Mouse (Mus musculus): ENCODE results near the gene Atp4a.
A peak's percentile ranks its signal among the peaks of the same experiment; 100 is the strongest.

Gene Atp4a

DNA sequence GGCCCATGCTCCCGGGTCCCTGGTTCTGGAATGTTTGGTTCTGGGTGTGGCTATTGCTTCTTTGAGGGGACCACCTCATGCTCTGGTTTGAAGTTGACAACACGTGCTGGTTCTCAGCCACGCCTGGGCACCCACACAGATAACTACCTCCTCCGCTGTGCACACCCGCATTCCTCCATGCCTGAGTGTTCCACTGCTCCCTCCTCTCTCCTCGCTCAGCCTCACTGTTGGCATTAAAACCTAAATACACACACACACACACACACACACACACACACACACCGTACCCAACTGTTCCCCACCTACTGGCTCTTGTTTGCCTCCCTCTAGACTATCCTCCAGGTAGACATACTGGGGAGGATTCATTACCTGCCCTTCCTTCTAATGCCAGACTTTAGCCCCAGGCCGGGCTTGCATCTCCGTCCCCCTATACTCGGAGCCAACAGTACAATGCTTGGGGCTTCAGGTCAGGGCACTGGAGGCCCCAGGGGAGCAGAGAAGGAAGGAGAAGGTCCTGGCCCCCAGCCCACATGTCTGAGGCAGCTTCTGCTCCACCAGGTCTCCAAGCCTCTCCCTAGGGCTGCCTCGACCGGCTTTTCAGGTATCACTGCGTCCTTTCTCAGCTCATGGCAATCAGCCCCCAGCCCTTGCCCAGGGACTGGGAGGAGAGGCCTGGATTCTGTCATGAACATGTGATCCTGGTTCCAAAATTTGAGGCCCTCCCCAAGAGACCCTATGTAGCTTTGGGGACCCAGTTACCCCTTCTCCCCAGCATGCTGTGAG is 38.0 kb downstream of the Atp4a start:
- no peaks in the 10 kb centered on the region for H3K36me3 ChIP-seq (ENCODE audit: control insufficient read depth, insufficient read depth, low read length, poor library complexity, severe bottlenecking)
- DNase-seq (ENCODE audit: low read depth, low spot score), result no peak
- no peaks in the 10 kb centered on the region for H3K27me3 ChIP-seq (ENCODE audit: control insufficient read depth, insufficient read depth, low read length, poor library complexity, severe bottlenecking)

DNA sequence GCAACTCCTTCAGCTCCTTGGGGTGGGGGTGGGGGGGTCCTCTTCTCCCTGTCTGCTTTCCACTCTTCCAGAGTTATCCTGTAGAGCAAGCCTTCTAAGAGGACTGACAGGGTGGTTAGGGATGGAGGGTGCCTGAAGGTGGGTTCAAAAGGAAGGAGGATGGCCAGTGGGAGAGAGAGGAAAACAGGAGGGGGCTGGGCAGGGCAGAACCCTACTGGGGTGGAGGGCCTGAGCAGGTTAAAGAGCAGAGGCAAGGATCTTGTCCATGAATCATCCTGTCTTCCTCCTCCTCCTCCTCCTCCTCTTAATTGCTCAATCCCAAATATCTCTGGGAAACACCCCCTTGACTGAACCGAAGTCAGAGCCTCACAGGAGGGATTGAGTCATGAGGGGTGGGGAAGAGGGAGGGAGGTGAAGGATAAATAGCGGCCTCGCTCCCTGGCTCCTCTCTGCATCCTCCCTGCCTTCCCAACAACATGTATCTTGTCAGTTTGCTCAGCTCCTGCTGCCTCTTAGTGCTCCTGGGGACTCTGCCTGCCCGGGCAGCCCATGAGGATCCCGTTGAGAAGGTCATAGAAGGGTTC is 39.2 kb downstream of the Atp4a start, which contains the start of gene Sbsn:
TSS of gene Sbsn (plus strand) at position 386 of the 584 bp plus-strand sequence.
- DNase-seq (ENCODE audit: low read depth, low spot score), result no peak
- no peaks in the 10 kb centered on the region for H3K27me3 ChIP-seq (ENCODE audit: control insufficient read depth, insufficient read depth, low read length, poor library complexity, severe bottlenecking)

DNA sequence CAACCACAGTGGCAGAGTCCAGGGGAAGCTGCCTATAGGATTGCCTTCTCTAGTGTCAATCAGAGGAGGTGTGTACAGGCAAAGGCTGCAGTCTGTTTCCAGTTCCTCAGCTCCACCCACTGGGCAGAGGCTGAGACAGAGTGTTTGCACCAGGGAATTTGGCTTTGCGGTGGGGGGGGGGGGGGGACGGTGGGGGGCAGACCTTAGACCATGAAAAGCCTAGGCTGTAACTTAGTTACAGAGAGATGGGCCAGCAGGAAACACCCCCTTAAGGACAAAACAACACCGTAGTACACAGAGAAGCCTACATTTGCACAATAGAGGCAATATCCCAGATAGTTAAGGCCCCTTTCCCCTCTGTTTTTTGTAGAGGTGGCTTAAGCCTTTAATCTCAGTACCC is 45.0 kb downstream of the Atp4a start:
- H3K27me3 ChIP-seq (ENCODE audit: control insufficient read depth, insufficient read depth, low read length, poor library complexity, severe bottlenecking), result no peaks in the 10 kb centered on the region
- no peak for DNase-seq (ENCODE audit: low read depth, low spot score)
- no peaks in the 10 kb centered on the region for H3K36me3 ChIP-seq (ENCODE audit: control insufficient read depth, insufficient read depth, low read length, poor library complexity, severe bottlenecking)

More for the DNA sequence above, 39.2 kb downstream of the Atp4a start, which contains the start of gene Sbsn:
- H3K36me3 ChIP-seq (ENCODE audit: control insufficient read depth, insufficient read depth, low read length, poor library complexity, severe bottlenecking), result no peaks in the 10 kb centered on the region

DNA sequence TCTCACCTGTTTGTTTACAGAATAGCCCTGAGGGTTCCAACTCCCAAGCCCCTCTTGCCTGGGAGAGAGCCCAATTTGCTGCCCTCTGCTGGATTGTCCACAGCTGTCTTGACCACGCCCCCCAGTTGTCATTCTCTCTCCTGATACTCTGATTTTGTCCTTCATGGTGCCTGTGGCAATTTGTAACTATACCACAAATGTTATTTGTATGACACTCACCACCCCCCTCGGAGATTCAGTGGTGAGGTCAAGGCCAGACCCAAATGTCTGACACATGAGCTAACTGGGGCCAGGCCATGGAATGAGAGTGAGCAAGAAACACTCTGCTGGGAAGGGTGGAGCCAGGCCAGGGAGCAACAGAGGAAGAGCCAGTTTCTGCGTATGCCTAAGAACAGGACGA is 46.8 kb downstream of the Atp4a start:
- Histone ChIP-seq H3K27me3 (ENCODE audit: control insufficient read depth, insufficient read depth, low read length, poor library complexity, severe bottlenecking) (no peaks in the 10 kb centered on the region), H3K36me3 (ENCODE audit: control insufficient read depth, insufficient read depth, low read length, poor library complexity, severe bottlenecking) (no peaks in the 10 kb centered on the region)
- DNase-seq (ENCODE audit: low read depth, low spot score), result peak; percentile 43

DNA sequence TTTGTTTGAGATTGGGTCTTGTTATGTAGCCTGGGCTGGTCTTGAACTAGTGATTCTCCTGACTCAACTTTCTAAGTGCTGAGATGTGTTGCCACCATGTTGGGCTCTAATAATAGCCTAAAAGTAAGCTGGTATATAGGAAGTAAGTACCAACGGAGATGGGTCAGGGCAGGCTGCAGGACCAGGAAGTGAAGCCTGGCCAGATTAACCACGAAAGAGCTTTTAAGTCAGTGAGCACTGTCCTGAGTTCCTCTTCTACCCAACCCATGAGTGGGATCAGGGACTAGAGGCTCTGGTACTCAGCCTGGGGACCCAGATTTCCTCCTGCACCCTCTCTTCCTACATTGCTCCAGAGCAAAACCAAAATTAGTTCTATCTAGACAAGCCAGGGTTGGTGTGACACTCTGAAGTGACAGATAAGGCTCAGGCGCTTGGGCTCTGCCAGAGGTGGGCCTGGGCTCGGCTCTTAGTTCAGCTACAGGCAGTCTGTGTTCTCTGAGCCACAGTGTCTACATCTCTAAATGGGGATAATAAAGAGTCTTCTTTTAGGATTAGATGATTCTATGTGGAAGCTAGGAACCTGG is 49.9 kb downstream of the Atp4a start:
- Histone ChIP-seq H3K36me3 (ENCODE audit: control insufficient read depth, insufficient read depth, low read length, poor library complexity, severe bottlenecking) (no peaks in the 10 kb centered on the region), H3K27me3 (ENCODE audit: control insufficient read depth, insufficient read depth, low read length, poor library complexity, severe bottlenecking) (no peaks in the 10 kb centered on the region)
- peak; percentile 22 for DNase-seq (ENCODE audit: low read depth, low spot score)

DNA sequence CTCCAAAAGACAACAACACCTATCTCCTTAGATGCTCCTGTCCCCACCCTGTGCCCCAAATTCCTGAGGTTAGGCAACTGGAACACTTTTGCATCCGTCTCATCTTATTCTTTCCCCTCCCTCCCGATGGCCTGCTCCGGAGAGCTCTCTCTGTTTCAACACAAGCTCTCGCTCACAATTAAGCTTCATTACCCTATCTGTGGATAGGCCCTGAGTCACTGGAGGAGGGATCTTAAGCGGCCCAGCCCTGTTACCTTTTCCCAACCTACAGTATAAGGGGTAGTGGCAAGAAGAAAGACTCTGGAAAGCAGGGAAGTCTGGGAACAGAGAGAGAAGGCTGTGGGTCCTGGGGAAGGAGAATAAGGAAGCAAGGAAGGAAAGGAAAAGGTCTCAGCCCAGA is 51.4 kb downstream of the Atp4a start, which contains the start of gene Dmkn:
TSS of gene Dmkn (plus strand) at position 301 of the 400 bp plus-strand sequence.
- H3K36me3 ChIP-seq (ENCODE audit: control insufficient read depth, insufficient read depth, low read length, poor library complexity, severe bottlenecking), result no peaks in the 10 kb centered on the region
- no peak for DNase-seq (ENCODE audit: low read depth, low spot score)
- H3K27me3 ChIP-seq (ENCODE audit: control insufficient read depth, insufficient read depth, low read length, poor library complexity, severe bottlenecking), result no peaks in the 10 kb centered on the region

DNA sequence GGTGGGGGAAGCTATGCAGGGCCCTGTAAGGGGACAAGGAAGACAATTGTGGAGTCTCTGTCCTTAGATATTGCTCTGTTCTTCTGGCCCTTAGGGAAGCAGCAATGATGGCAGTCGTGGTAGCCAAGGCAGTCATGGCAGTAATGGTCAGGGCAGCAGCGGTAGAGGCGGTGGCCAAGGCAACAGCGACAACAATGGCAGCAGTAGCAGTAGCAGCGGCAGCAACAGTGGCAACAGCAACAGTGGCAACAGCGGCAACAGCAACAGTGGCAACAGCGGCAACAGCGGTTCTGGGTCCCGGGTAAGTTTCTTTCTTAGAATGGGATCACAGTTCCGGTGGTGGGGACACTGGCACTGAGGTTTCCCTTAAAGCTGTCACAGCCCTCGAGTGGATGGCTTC is 53.2 kb downstream of the Atp4a start:
- DNase-seq (ENCODE audit: low read depth, low spot score), result no peak
- no peaks in the 10 kb centered on the region for H3K27me3 ChIP-seq (ENCODE audit: control insufficient read depth, insufficient read depth, low read length, poor library complexity, severe bottlenecking)
- H3K36me3 ChIP-seq (ENCODE audit: control insufficient read depth, insufficient read depth, low read length, poor library complexity, severe bottlenecking), result no peaks in the 10 kb centered on the region

DNA sequence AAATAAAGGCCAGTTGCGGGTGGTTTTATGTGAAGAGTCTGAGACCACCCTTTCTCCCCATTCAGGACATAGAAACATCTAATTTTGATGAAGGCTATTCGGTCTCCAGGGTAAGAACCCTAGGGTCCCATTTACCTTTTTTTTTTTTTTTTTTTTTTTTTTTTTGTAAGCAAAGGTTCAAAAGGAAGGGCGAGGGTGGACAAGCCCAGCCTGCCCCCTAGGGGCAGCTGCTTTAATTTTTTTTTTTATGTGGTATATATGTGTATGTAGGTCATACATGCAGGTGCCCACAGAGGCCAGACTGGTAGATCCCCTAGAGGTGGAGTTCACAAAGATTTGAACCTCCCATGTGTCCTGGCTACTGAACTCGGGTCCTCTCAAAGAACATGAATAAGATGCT is 54.4 kb downstream of the Atp4a start:
- H3K27me3 ChIP-seq (ENCODE audit: control insufficient read depth, insufficient read depth, low read length, poor library complexity, severe bottlenecking), result no peaks in the 10 kb centered on the region
- no peaks in the 10 kb centered on the region for H3K36me3 ChIP-seq (ENCODE audit: control insufficient read depth, insufficient read depth, low read length, poor library complexity, severe bottlenecking)
- DNase-seq (ENCODE audit: low read depth, low spot score), result peak; percentile 20

DNA sequence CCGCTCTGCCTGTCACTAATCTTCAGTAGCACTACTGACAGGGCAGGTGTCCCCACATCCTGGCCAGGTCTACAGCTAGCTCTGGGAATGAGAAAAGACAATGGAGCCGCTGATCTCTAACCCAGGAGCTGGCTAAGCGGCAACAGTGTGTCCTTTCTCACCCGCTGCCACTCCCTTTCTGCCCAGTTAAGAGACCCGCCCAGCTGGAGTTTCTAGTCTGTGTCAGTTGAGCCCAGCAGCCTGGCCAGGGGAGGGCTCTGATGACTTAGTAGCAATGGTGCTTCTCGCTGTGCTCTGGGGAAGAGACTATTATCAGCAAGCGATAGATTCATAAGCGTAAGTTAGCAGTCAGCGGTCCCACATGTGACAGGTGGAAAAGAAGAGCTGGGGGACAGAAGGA is 57.2 kb downstream of the Atp4a start:
- Histone ChIP-seq H3K27me3 (ENCODE audit: control insufficient read depth, insufficient read depth, low read length, poor library complexity, severe bottlenecking) (no peaks in the 10 kb centered on the region; the same call in 1 of the 2 replicates), H3K36me3 (ENCODE audit: control insufficient read depth, insufficient read depth, low read length, poor library complexity, severe bottlenecking) (no peaks in the 10 kb centered on the region)
- DNase-seq (ENCODE audit: low read depth, low spot score), result no peak

All from splenic B cell, adult 2 months (primary cell).